Mouse (Mus musculus) forebrain, postnatal 0 days (tissue): ENCODE measurements around the gene Fkbp5. TPM values are rescaled to one million over a fixed set of nuclear protein-coding genes. Genes with fewer than 3 reads are reported as not detected.
A peak's percentile ranks its signal among the peaks of the same experiment; 100 is the strongest.

Source experiments
- ATAC-seq: fragments of 200-750 bp; cut with Nextera tagmentation; 2 replicates; pipeline ENCODE4 v1.8.0; 2017; ENCODE audit warnings: mild to moderate bottlenecking, moderate library complexity
- DNase-seq: peaks from one replicate; pipeline ENCODE4 v3.0.0-alpha.2; 2015
- H3K27ac ChIP-seq: fragments of 300-500 bp; sonication (generic); 2 replicates; pipeline ENCODE4 v1.5.1; 2014; ENCODE audit warnings: low read depth, mild to moderate bottlenecking, antibody characterized with exemption, low read length, moderate library complexity, mixed read lengths
- H3K27me3 ChIP-seq: fragments of 300-500 bp; sonication (generic); 2 replicates; pipeline ENCODE4 v1.6.1; 2014; ENCODE audit warnings: mild to moderate bottlenecking, low read length, mixed read lengths; ENCODE audit not compliant: insufficient read depth
- H3K36me3 ChIP-seq: fragments of 300-500 bp; sonication (generic); 2 replicates; pipeline ENCODE4 v1.6.1; 2014; ENCODE audit warnings: mild to moderate bottlenecking, moderate library complexity; ENCODE audit not compliant: insufficient read depth
- H3K4me1 ChIP-seq: fragments of 300-500 bp; sonication (generic); 2 replicates; pipeline ENCODE4 v1.6.1; 2014; ENCODE audit warnings: antibody characterized with exemption; ENCODE audit not compliant: insufficient read depth
- H3K4me2 ChIP-seq: fragments of 300-500 bp; sonication (generic); 2 replicates; pipeline ENCODE4 v1.6.1; 2014; ENCODE audit warnings: low read depth, mild to moderate bottlenecking, moderate library complexity
- H3K4me3 ChIP-seq: fragments of 300-500 bp; sonication (generic); 2 replicates; pipeline ENCODE4 v1.5.1; 2014; ENCODE audit warnings: low read depth, low read length, mixed read lengths
- H3K9ac ChIP-seq: fragments of 300-500 bp; sonication (generic); 2 replicates; pipeline ENCODE4 v1.6.1; 2014; ENCODE audit warnings: mild to moderate bottlenecking
- H3K9me3 ChIP-seq: fragments of 300-500 bp; sonication (generic); 2 replicates; pipeline ENCODE4 v1.6.1; 2016; ENCODE audit warnings: low read length
- CTCF ChIP-seq: sonication (generic); IDR thresholded peaks from 2 replicates; pipeline ENCODE4 v1.5.1; 2016; ENCODE audit warnings: antibody characterized with exemption, control low read depth, low read depth
- WGBS: fragments of 180-500 bp; shearing (Covaris S2); extraction: QIAGEN DNeasy Blood & Tissue Kit; methylation state at CpG from one replicate; pipeline ENCODE4 v1.1.7; 2014; 5-methylcytosine and 5-hydroxymethylcytosine counted together
- polyA plus RNA-seq: library from polyadenylated mRNA; unstranded; fragments of >200 nt; fragmentation: Nextera tagmentation; extraction: Ambion mirVana; gene quantifications from 2 replicates; pipeline ENCODE4 v1.2.1, GENCODE M21; 2015
- total RNA-seq: library from RNA; depleted of rRNA; stranded (reverse); fragments of >200 nt; gene quantifications from 2 replicates; pipeline ENCODE4 v1.2.3, GENCODE M21; 2014

Gene Fkbp5
- total and polyA plus RNA-seq, 2 experiments from 2014 or later, result 21.1 to 37.3 TPM

GRCm38 (mm10) chr17:28553040-28553793 lies 35.9 kb upstream of the Fkbp5 start:
- WGBS, result 5% methylated on average over 14 of the region's 14 CpGs

GRCm38 (mm10) chr17:28549111-28549510 lies 31.8 kb upstream of the Fkbp5 start, which contains the start of gene Clpsl2:
Gene Clpsl2 (plus strand): TSS chr17:28549411.
- 76% methylated on average over 14 of the region's 14 CpGs for WGBS
- no peak for ATAC-seq

More at GRCm38 (mm10) chr17:28553040-28553793, 35.9 kb upstream of the Fkbp5 start:
- TF ChIP-seq CTCF, result peak; percentile 93
- H3K4me3 ChIP-seq, result no peak overlapping the region
- DNase-seq (peak; percentile 81), ATAC-seq (peak; percentile 84)
- no peak overlapping the region for H3K27ac ChIP-seq
- no peaks in the 10 kb centered on the region for H3K27me3 ChIP-seq
- no peak overlapping the region for H3K9ac ChIP-seq
- no peaks in the 10 kb centered on the region for H3K36me3 ChIP-seq
- no peaks in the 10 kb centered on the region for H3K4me1 ChIP-seq
- H3K9me3 ChIP-seq, result no peaks in the 10 kb centered on the region
- no peak overlapping the region for H3K4me2 ChIP-seq

GRCm38 (mm10) chr17:28548550-28548949 lies 31.2 kb upstream of the Fkbp5 start:
- Histone ChIP-seq H3K4me1 (no peaks in the 10 kb centered on the region), H3K9me3 (no peaks in the 10 kb centered on the region), H3K27ac (no peak overlapping the region), H3K9ac (no peak overlapping the region), H3K4me2 (no peak overlapping the region), H3K27me3 (no peaks in the 10 kb centered on the region), H3K4me3 (no peak overlapping the region), H3K36me3 (no peaks in the 10 kb centered on the region)
- TF ChIP-seq CTCF, result no peak
- DNase-seq, result no peak
- WGBS, result 78% methylated on average over 11 of the region's 11 CpGs
- ATAC-seq, result no peak

More at GRCm38 (mm10) chr17:28549111-28549510, 31.8 kb upstream of the Fkbp5 start, which contains the start of gene Clpsl2:
- H3K9me3 ChIP-seq, result no peaks in the 10 kb centered on the region
- H3K36me3 ChIP-seq, result no peaks in the 10 kb centered on the region
- H3K27ac ChIP-seq, result no peak within 1 kb of the TSS
- no peak within 1 kb of the TSS for H3K4me2 ChIP-seq
- DNase-seq, result no peak
- H3K4me1 ChIP-seq, result no peaks in the 10 kb centered on the region
- no peak within 1 kb of the TSS for H3K9ac ChIP-seq
- H3K4me3 ChIP-seq, result no peak within 1 kb of the TSS
- H3K27me3 ChIP-seq, result no peaks in the 10 kb centered on the region
- TF ChIP-seq CTCF, result no peak

DNA sequence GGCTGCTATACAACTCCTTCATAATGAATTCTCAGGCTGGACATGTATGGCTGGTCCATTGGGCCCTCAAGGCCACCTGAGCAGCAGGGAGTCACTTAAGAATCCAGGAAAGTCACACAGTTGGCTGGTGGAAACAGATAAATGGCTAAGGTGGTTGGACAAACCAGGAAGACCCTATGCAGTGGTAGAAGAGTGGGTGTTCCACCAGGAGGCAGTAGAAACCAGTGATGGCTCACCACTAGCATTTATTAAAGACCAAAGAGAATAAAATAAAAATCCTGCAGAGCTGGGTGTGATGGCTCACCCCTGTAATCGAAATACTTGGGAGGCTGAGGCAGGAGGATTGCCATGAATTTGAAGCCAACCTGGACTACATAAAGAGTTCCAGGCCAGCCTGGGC lies 29.6 kb upstream of the Fkbp5 start:
- H3K36me3 ChIP-seq, result no peaks in the 10 kb centered on the region
- 80% methylated on average over 1 of the region's 1 CpGs for WGBS
- ATAC-seq (no peak), DNase-seq (no peak)
- no peak overlapping the region for H3K4me2 ChIP-seq
- no peaks in the 10 kb centered on the region for H3K4me1 ChIP-seq
- no peak overlapping the region for H3K27ac ChIP-seq
- H3K4me3 ChIP-seq, result no peak overlapping the region
- no peaks in the 10 kb centered on the region for H3K9me3 ChIP-seq
- TF ChIP-seq CTCF, result no peak
- H3K9ac ChIP-seq, result no peak overlapping the region
- no peaks in the 10 kb centered on the region for H3K27me3 ChIP-seq

- no peak overlapping the region for H3K4me3 ChIP-seq
- 53% methylated on average over 12 of the region's 12 CpGs for WGBS
- no peak overlapping the region for H3K9ac ChIP-seq
- no peaks in the 10 kb centered on the region for H3K4me1 ChIP-seq
- no peak for ATAC-seq
- no peak for DNase-seq
- H3K4me2 ChIP-seq, result no peak overlapping the region
- peaks cover 3% of the 10 kb centered on the region; the same call in 1 of the 2 replicates for H3K9me3 ChIP-seq
- H3K27ac ChIP-seq, result no peak overlapping the region
- no peak for TF ChIP-seq CTCF
- H3K36me3 ChIP-seq, result no peaks in the 10 kb centered on the region
- H3K27me3 ChIP-seq, result no peaks in the 10 kb centered on the region
These were observed 20.6 kb upstream of the Fkbp5 start for GRCm38 (mm10) chr17:28537881-28538280.

DNA sequence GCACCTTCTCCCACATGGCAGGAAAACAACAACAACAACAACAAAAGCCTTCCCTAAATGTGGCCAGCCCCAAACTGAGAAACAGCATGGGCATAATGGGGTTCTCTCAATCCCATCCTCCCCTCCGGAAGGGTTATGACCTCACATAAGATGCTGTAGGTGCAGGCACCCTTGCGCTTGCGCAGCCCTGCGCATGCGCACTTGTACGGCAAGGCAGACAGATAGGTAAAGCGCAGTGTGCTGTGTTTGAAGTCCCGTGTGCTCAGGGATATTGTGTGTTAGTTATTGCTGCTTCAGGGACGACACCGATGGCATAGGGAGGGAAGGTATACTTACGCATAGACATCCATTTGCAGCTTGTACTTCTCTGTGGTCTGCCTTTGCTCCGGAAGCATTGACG lies 16.0 kb upstream of the Fkbp5 start:
- Histone ChIP-seq H3K27me3 (no peaks in the 10 kb centered on the region), H3K9ac (no peak overlapping the region), H3K4me3 (no peak overlapping the region), H3K27ac (no peak overlapping the region), H3K36me3 (no peaks in the 10 kb centered on the region), H3K4me1 (no peaks in the 10 kb centered on the region), H3K4me2 (no peak overlapping the region), H3K9me3 (no peaks in the 10 kb centered on the region)
- no peak for TF ChIP-seq CTCF
- 95% methylated on average over 13 of the region's 13 CpGs for WGBS
- ATAC-seq (no peak), DNase-seq (no peak)

DNA sequence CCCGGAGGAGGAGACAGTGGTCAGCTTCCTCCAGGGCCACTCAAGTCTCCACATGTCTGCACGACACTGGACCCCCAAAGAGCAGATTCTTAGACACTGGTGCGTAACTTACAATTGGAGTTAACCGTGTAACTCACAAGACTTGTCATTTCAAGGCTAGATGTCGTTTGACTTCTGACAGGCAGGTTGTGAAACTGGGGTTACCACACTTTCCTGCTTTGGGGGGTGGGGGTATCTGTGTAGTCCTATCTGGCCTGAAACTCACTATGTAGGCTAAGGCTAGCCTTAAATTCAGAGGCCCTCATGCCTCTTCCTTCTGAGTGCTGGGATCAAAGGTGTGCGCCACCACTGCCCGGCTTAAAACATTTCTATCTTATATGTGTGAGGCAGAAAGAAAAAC lies 15.2 kb upstream of the Fkbp5 start:
- Histone ChIP-seq H3K4me1 (0 out of 2 replicates have a peak, but pooled peaks cover 3% of the 10 kb centered on the region), H3K27ac (no peak overlapping the region), H3K9ac (no peak overlapping the region), H3K4me2 (no peak overlapping the region), H3K27me3 (no peaks in the 10 kb centered on the region), H3K4me3 (no peak overlapping the region), H3K36me3 (no peaks in the 10 kb centered on the region), H3K9me3 (no peaks in the 10 kb centered on the region)
- no peak for ATAC-seq
- 89% methylated on average over 7 of the region's 7 CpGs for WGBS
- DNase-seq, result no peak
- no peak for TF ChIP-seq CTCF
